Mouse (Mus musculus) limb, embryonic 11.5 days (tissue): Measurements from ENCODE around the gene Srpk2. TPM values are rescaled to one million over a fixed set of nuclear protein-coding genes. Genes with fewer than 3 reads are reported as not detected.
"Not testable (repeated sequence)": the region's sequence is repeated elsewhere in the genome, so short reads cannot be mapped to it uniquely, and the experiment has no call there.

Experiments used
- ATAC-seq: fragments of 200-750 bp; cut with Nextera tagmentation; 2 replicates; pipeline ENCODE4 v1.8.0; 2017; ENCODE audit warnings: low read depth; ENCODE audit not compliant: insufficient number of reproducible peaks, low FRiP score, low TSS enrichment
- DNase-seq: peaks from one replicate; pipeline ENCODE4 v3.0.0-alpha.2; 2015; ENCODE audit warnings: low spot score
- H3K27ac ChIP-seq: fragments of 300-500 bp; sonication (generic); replicated peaks from 2 replicates; pipeline ENCODE4 v1.5.1; 2014; ENCODE audit warnings: low read depth, mild to moderate bottlenecking, low read length
- H3K27me3 ChIP-seq: fragments of 300-500 bp; sonication (generic); 2 replicates; pipeline ENCODE4 v1.6.1; 2014; ENCODE audit warnings: mild to moderate bottlenecking, low read length, mixed read lengths; ENCODE audit not compliant: control insufficient read depth, insufficient read depth
- H3K36me3 ChIP-seq: fragments of 300-500 bp; sonication (generic); 2 replicates; pipeline ENCODE4 v1.6.1; 2014; ENCODE audit warnings: mild to moderate bottlenecking, low read length, moderate library complexity, mixed read lengths; ENCODE audit not compliant: control insufficient read depth, insufficient read depth
- H3K4me1 ChIP-seq: fragments of 300-500 bp; sonication (generic); 2 replicates; pipeline ENCODE4 v1.6.1; 2014; ENCODE audit warnings: low read length, mixed read lengths; ENCODE audit not compliant: control insufficient read depth, insufficient read depth
- H3K4me2 ChIP-seq: fragments of 300-500 bp; sonication (generic); 2 replicates; pipeline ENCODE4 v1.6.1; 2014; ENCODE audit warnings: low read depth, mild to moderate bottlenecking, moderate library complexity; ENCODE audit not compliant: severe bottlenecking
- H3K4me3 ChIP-seq: fragments of 300-500 bp; sonication (generic); 2 replicates; pipeline ENCODE4 v1.5.1; 2014; ENCODE audit warnings: low read depth, low read length
- H3K9ac ChIP-seq: fragments of 300-500 bp; sonication (generic); 2 replicates; pipeline ENCODE4 v1.6.1; 2014; ENCODE audit warnings: mild to moderate bottlenecking, low read length
- H3K9me3 ChIP-seq: fragments of 300-500 bp; sonication (generic); 2 replicates; pipeline ENCODE4 v1.6.1; 2016; ENCODE audit warnings: low read length; ENCODE audit not compliant: control insufficient read depth
- WGBS: fragments of 180-500 bp; shearing (Covaris S2); extraction: QIAGEN DNeasy Blood & Tissue Kit; methylation state at CpG from one replicate; pipeline ENCODE4 v1.1.7; 2014; 5-methylcytosine and 5-hydroxymethylcytosine counted together
- polyA plus RNA-seq: library from polyadenylated mRNA; unstranded; fragments of >200 nt; fragmentation: Nextera tagmentation; extraction: Ambion mirVana; gene quantifications from 2 replicates; pipeline ENCODE4 v1.2.1, GENCODE M21; 2014

Gene Srpk2
- 57.2 and 61.0 TPM in 2 replicates for polyA plus RNA-seq

DNA sequence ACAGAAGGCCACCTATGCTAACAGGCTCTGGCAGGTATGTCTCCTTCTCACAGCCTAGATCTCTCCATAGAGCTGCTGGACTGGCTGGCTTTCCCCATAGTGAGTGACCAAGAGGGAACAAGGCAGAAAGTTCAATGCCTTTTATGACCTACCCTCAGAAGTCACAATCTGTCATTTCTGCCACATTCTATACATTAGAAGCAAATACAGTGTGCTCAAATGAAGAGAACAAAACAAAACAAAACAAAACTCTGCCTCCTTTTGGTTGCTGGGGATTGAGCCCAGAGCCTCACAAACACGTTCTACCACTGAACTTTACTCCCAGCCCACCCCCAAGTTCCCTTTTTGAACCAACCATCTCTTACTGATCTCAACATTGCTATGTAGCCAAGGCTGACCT is at the start of gene Srpk2:
Gene Srpk2, minus strand, starts transcription at position 101 of the 400 bp plus-strand sequence.
- no peaks in the 10 kb centered on the region for H3K36me3 ChIP-seq
- WGBS: 70% methylated on average over 1 of the region's 1 CpGs
- DNase-seq (no peak), ATAC-seq (no peak)
- no peaks in the 10 kb centered on the region for H3K4me1 ChIP-seq
- no peak within 1 kb of the TSS for H3K4me3 ChIP-seq
- no peak within 1 kb of the TSS for H3K4me2 ChIP-seq
- H3K9ac ChIP-seq: no peak within 1 kb of the TSS
- H3K27ac ChIP-seq: no peak within 1 kb of the TSS
- H3K27me3 ChIP-seq: no peaks in the 10 kb centered on the region
- H3K9me3 ChIP-seq: no peaks in the 10 kb centered on the region

DNA sequence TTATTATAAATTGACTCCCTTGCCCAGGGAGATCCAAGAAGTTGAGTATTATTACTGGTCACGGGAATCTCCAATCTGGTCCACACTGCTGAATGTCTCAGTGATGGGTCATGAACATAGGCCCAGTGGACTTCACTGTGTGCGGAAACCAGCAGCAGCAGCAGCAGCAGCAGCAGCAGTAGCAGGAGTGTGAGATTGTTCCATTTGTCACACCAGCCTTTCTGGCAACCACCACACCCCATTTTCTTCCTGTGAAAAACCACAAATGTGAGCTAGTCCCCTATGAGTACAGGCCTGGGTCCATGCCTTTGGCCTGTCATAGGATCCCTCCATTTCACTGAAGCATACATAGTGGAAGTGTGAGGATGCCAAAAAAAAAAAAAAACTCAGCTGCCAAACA is 37.5 kb upstream of the Srpk2 start:
- no peaks in the 10 kb centered on the region for H3K36me3 ChIP-seq
- DNase-seq (no peak), ATAC-seq (no peak)
- no peaks in the 10 kb centered on the region for H3K4me1 ChIP-seq
- no peaks in the 10 kb centered on the region; the same call in 1 of the 2 replicates for H3K9me3 ChIP-seq
- no peak overlapping the region for H3K27ac ChIP-seq
- 100% methylated on average over 2 of the region's 2 CpGs for WGBS
- H3K27me3 ChIP-seq: no peaks in the 10 kb centered on the region
- H3K4me3 ChIP-seq: no peak overlapping the region
- no peak overlapping the region for H3K4me2 ChIP-seq
- H3K9ac ChIP-seq: no peak overlapping the region

DNA sequence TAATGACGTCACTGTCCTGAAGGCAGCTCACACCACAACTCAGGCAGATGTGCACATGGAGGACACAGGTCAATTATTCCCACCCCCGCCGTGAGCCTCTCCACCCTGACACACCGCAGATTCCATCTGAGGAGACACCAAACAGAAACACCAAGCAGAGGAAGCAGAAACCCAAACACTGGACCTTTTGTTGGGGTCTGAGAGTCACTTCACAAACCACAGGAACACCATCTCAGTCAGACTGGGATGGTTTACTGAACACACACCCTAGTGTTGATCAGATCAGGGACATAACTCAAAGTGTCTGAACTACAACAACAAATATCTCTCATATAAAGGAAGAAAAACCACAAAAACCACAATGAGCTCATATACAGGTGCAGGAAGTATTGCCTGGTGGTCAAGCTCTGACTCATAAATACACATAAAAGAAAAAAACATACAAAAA is 34.5 kb upstream of the Srpk2 start:
- Histone ChIP-seq H3K4me2 (no peak overlapping the region), H3K36me3 (no peaks in the 10 kb centered on the region), H3K27me3 (no peaks in the 10 kb centered on the region), H3K9me3 (no peaks in the 10 kb centered on the region), H3K27ac (no peak overlapping the region), H3K9ac (no peak overlapping the region), H3K4me1 (no peaks in the 10 kb centered on the region), H3K4me3 (no peak overlapping the region)
- no peak for DNase-seq
- WGBS: 89% methylated on average over 4 of the region's 4 CpGs
- no peak for ATAC-seq

DNA sequence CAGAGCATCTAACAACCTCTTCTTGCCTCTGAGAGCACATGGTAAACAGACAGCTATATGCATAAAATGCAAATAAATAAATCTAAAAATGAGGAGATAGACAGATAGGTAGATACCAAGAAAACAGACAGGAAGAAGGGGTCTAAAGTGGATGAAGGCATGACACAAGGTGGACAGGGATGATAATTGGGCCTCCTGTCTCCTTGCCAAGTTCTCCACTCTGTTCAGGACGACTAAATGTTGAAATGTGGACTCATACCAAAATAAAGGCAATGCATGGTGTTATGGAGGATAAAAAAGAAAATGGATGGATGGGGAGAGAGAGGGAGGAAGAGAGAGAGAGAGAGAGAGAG is 33.7 kb upstream of the Srpk2 start:
- WGBS: 69% methylated on average over 1 of the region's 1 CpGs
- ATAC-seq (no peak), DNase-seq (no peak)
- Histone ChIP-seq H3K4me3 (no peak overlapping the region), H3K4me1 (no peaks in the 10 kb centered on the region), H3K4me2 (no peak overlapping the region), H3K36me3 (no peaks in the 10 kb centered on the region), H3K9ac (no peak overlapping the region), H3K27me3 (no peaks in the 10 kb centered on the region), H3K27ac (no peak overlapping the region), H3K9me3 (no peaks in the 10 kb centered on the region)

DNA sequence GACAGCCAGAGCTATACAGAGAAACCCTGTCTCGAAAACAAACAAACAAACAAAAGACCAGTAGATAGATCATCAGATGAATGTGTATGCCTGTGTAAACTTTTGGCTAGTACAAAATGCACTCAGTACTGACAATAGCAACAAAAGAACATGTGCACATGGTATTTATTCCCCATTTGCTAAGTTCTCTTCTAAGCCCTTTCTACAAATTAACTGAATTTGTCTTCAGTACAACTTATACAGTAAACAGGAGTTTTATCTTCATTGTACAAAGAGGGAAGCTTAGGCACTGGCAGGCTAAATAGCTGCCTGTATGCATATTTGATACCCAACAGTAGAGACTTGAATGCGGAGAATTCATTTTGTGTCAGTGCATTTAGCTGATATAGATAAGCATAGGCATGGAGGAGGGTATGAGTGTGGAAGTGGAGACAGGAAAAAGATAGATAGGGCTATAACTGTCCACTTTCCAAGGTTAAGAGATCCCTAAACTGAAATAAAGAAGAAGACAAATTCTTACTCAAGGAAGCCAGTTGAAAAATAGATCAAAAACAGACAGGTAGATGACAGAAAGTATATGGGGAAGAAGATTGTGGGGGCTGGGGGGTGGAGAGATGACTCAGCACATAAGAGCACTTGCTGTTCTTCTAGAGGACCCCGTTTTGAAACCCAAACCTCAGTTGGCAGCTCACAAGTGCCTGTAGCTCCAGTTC is 33.2 kb upstream of the Srpk2 start:
- WGBS: 78% methylated on average over 3 of the region's 3 CpGs
- no peak for DNase-seq
- no peaks in the 10 kb centered on the region for H3K4me1 ChIP-seq

DNA sequence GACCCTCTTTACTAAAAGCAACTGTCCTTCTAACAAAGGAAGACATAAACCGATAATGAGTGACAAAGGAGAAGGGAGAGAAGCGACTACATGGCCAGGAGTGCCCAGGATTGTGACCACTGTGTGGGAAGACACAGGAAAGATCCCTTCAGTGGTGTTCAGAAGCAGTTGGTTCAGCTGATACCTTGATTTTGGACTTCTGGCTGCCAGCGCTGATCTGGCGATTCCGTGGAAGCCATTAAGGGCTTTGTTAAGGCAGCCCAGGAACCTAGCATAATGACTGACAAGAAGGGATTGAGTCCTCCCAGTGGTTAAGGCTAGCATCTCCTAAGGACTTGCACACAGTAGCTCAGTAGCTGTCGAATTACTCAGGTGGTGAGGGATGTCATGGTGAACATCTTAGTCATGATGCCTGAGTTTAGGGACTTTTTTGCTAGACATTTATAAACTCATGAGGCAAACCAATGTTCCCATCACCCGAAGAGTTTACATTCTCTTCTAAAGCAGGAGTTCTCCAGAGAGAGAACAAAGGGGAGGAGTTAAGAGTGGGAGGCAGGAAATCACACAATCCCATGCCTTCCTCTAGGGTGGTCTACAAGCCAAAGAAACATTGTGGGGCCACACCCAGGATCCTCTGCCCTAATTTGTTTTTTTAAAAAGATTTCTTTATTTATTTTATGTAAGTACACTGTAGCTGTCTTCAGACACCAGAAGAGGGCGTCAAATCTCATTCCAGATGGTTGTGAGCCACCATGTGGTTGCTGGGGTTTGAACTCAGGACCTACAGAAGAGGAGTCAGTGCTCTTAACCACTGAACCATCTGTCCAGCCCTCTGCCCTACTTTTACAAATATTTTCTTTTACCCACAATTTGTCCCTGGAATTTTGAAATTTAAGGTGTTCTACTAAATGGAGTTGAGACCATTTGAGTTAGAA is 29.3 kb upstream of the Srpk2 start:
- no peak overlapping the region for H3K4me3 ChIP-seq
- H3K27ac ChIP-seq: no peak overlapping the region
- H3K4me1 ChIP-seq: no peaks in the 10 kb centered on the region
- no peak overlapping the region for H3K4me2 ChIP-seq
- peaks cover 2% of the 10 kb centered on the region; the same call in 1 of the 2 replicates for H3K9me3 ChIP-seq
- H3K9ac ChIP-seq: no peak overlapping the region
- peaks cover 17% of the 10 kb centered on the region for H3K36me3 ChIP-seq
- ATAC-seq (no peak), DNase-seq (no peak)
- 92% methylated on average over 8 of the region's 8 CpGs for WGBS
- no peaks in the 10 kb centered on the region for H3K27me3 ChIP-seq

More for the DNA sequence above, 33.2 kb upstream of the Srpk2 start:
- H3K4me3 ChIP-seq: no peak overlapping the region
- no peak for ATAC-seq
- no peak overlapping the region for H3K27ac ChIP-seq
- no peaks in the 10 kb centered on the region for H3K27me3 ChIP-seq
- no peaks in the 10 kb centered on the region for H3K36me3 ChIP-seq
- no peak overlapping the region for H3K4me2 ChIP-seq
- no peaks in the 10 kb centered on the region for H3K9me3 ChIP-seq
- no peak overlapping the region for H3K9ac ChIP-seq

DNA sequence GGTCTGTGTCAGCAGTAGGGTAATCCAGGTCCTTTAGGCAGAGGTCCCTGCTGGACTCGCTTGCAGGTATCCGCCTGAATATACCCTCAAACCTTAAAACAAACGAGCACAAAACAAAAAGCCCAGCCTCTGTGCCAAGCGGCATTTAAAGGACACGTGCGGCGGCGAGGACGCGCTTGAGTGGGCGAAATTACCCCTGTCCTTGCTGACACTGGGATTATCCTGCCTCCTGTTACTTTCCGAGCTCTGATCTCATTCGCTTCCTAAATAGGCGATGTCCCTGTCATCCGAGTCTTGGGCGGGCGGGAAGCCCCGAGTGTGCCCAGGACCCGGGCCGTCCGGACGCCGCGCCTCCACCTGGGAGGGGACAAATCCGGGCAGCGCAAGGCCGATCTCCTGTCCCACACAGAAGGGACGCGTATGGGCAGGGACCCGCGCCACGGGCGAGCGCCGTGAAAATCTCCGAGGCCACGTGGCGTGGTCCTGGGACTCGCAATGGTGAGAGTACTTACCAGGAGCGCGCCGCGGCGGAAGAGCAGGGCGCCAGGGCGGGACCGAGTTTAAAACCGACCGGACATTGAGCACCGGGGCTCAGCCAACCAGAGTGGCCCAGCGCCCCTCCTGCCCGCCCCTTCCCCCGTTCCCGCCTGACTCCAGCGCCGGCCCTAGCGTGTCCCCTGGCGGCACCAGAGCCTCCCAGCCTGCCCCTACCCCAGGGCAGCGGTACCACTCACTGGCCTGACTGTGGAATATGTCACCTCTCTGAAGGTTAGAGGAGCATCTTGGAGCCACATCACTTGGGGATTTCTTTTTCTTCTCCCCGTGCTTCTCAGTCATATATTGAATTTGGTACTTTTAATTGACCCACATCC is 27.9 kb upstream of the Srpk2 start:
- DNase-seq: peak; percentile 82
- H3K4me1 ChIP-seq: no peaks in the 10 kb centered on the region
- H3K36me3 ChIP-seq: peaks cover 27% of the 10 kb centered on the region
- peak overlapping the region; percentile 84 for H3K9ac ChIP-seq
- peaks cover 2% of the 10 kb centered on the region; the same call in 1 of the 2 replicates for H3K9me3 ChIP-seq
- ATAC-seq: peak; percentile 94
- no peaks in the 10 kb centered on the region for H3K27me3 ChIP-seq
- WGBS: 8% methylated on average over 59 of the region's 60 CpGs
- H3K4me3 ChIP-seq: peak overlapping the region; percentile 70
- H3K27ac ChIP-seq: no peak overlapping the region
- peak overlapping the region; percentile 58 for H3K4me2 ChIP-seq

DNA sequence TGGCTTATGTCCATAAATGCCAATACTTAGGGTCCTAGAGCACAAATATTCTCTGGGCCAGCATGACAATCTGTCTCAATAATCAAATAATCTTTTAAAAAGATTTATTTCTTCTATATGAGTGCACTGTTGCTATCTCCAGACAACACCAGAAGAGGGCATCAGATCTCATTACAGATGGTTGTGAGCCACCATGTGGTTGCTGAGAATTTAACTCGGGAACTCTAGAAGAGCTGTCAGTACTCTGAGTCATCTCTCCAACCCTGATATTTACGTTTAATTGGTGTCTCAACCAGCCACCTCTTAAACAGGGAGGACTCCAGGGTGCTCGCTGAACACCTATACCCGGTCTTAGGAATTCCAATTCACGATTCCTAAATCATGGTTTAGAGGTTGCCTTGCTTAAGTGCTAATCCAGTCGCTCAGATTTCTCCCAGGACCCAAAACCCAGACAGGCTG is 27.3 kb upstream of the Srpk2 start:
- ATAC-seq: not testable (repeated sequence)

More for the DNA sequence above, 27.3 kb upstream of the Srpk2 start:
- Histone ChIP-seq H3K4me2 (peak overlapping the region; percentile 58), H3K9ac (peak overlapping the region; percentile 84), H3K36me3 (peaks cover 33% of the 10 kb centered on the region), H3K4me3 (peak overlapping the region; percentile 70)
- not testable (repeated sequence) for DNase-seq, H3K9me3 ChIP-seq, H3K27ac ChIP-seq, H3K4me1 ChIP-seq, H3K27me3 ChIP-seq
- 67% methylated on average over 6 of the region's 6 CpGs for WGBS
